Mouse (Mus musculus) limb, embryonic 14.5 days (tissue): ENCODE results near the gene Hist1h4i. TPM values are rescaled to one million over a fixed set of nuclear protein-coding genes. Genes with fewer than 3 reads are reported as not detected.

ENCODE experiments used
- ATAC-seq: fragments of 200-750 bp; cut with Nextera tagmentation; 2 replicates; pipeline ENCODE4 v1.8.0; 2017; ENCODE audit warnings: low read depth, moderate number of reproducible peaks, moderate TSS enrichment; ENCODE audit not compliant: low FRiP score
- DNase-seq: peaks from one replicate; pipeline ENCODE4 v3.0.0-alpha.2; 2015; ENCODE audit warnings: low spot score
- H3K27ac ChIP-seq: fragments of 300-500 bp; sonication (generic); replicated peaks from 2 replicates; pipeline ENCODE4 v1.5.1; 2014; ENCODE audit warnings: low read depth, mild to moderate bottlenecking, low read length, moderate library complexity, mixed read lengths
- H3K27me3 ChIP-seq: fragments of 300-500 bp; sonication (generic); 2 replicates; pipeline ENCODE4 v1.6.1; 2014; ENCODE audit warnings: low read length, mixed read lengths; ENCODE audit not compliant: control insufficient read depth, insufficient read depth
- H3K36me3 ChIP-seq: fragments of 300-500 bp; sonication (generic); 2 replicates; pipeline ENCODE4 v1.6.1; 2014; ENCODE audit warnings: mild to moderate bottlenecking, low read length, moderate library complexity, mixed read lengths; ENCODE audit not compliant: control insufficient read depth, insufficient read depth
- H3K4me1 ChIP-seq: fragments of 300-500 bp; sonication (generic); 2 replicates; pipeline ENCODE4 v1.6.1; 2014; ENCODE audit warnings: antibody characterized with exemption, low read length, mixed read lengths; ENCODE audit not compliant: control insufficient read depth, insufficient read depth
- H3K4me2 ChIP-seq: fragments of 300-500 bp; sonication (generic); replicated peaks from 2 replicates; pipeline ENCODE4 v1.6.1; 2014; ENCODE audit warnings: low read depth, mild to moderate bottlenecking, low read length, moderate library complexity; ENCODE audit not compliant: severe bottlenecking
- H3K4me3 ChIP-seq: fragments of 300-500 bp; sonication (generic); replicated peaks from 2 replicates; pipeline ENCODE4 v1.5.1; 2014; ENCODE audit warnings: low read length
- H3K9ac ChIP-seq: fragments of 300-500 bp; sonication (generic); 2 replicates; pipeline ENCODE4 v1.6.1; 2014; ENCODE audit warnings: mild to moderate bottlenecking, low read depth, low read length, moderate library complexity; ENCODE audit not compliant: severe bottlenecking
- H3K9me3 ChIP-seq: fragments of 300-500 bp; sonication (generic); 2 replicates; pipeline ENCODE4 v1.6.1; 2016; ENCODE audit warnings: low read length; ENCODE audit not compliant: control insufficient read depth
- POLR2A ChIP-seq: fragments of 200-500 bp; IDR thresholded peaks from 2 replicates; pipeline ENCODE4 v1.8.0; 2012; ENCODE audit warnings: inconsistent platforms, mild to moderate bottlenecking, moderate library complexity, borderline replicate concordance; ENCODE audit not compliant: insufficient read depth, insufficient read length; ENCODE audit errors: extremely low read depth
- WGBS: fragments of 180-500 bp; shearing (Covaris S2); extraction: QIAGEN DNeasy Blood & Tissue Kit; methylation state at CpG from one replicate; pipeline ENCODE4 v1.1.7; 2014; 5-methylcytosine and 5-hydroxymethylcytosine counted together
- polyA plus RNA-seq, 2 experiments: library from polyadenylated mRNA; depleted of rRNA in 1 of 2; stranded (reverse) in 1 of 2; unstranded in 1 of 2; fragments of >200 nt; fragmentation: Nextera tagmentation in 1 of 2; extraction: Ambion mirVana in 1 of 2; gene quantifications; 2 replicates each; pipeline versions ENCODE4 v1.2.1 to v1.2.3; 2012 to 2014

The Hist1h4i gene
- polyA plus RNA-seq, 2 experiments, result 14.7 to 31.0 TPM

GRCm38 (mm10) chr13:21996840-21997185 lies 44.3 kb downstream of the Hist1h4i start:
- Histone ChIP-seq H3K4me2 (peak overlapping the region; percentile 19), H3K27ac (no peak overlapping the region), H3K4me3 (peak overlapping the region; percentile 13; the same call in 1 of the 2 replicates), H3K27me3 (peaks cover 76% of the 10 kb centered on the region), H3K4me1 (peaks cover 4% of the 10 kb centered on the region; the same call in 1 of the 2 replicates), H3K9ac (no peak overlapping the region), H3K36me3 (no peaks in the 10 kb centered on the region), H3K9me3 (no peaks in the 10 kb centered on the region)
- 3% methylated on average over 13 of the region's 13 CpGs for WGBS
- DNase-seq (no peak), ATAC-seq (no peak)
- TF ChIP-seq POLR2A, result no peak

GRCm38 (mm10) chr13:21996101-21996839 lies 44.9 kb downstream of the Hist1h4i start:
- Histone ChIP-seq H3K27me3 (peaks cover 71% of the 10 kb centered on the region), H3K36me3 (no peaks in the 10 kb centered on the region)

GRCm38 (mm10) chr13:21995331-21995914 lies 45.7 kb downstream of the Hist1h4i start:
- peak overlapping the region; percentile 41 for H3K4me2 ChIP-seq
- H3K9me3 ChIP-seq, result no peaks in the 10 kb centered on the region
- no peaks in the 10 kb centered on the region for H3K36me3 ChIP-seq
- H3K4me1 ChIP-seq, result peaks cover 4% of the 10 kb centered on the region; the same call in 1 of the 2 replicates
- DNase-seq (peak; percentile 25), ATAC-seq (peak; percentile 41; the same call in 1 of the 2 replicates)
- no peak for TF ChIP-seq POLR2A
- peak overlapping the region; percentile 31 for H3K4me3 ChIP-seq
- H3K27ac ChIP-seq, result no peak overlapping the region
- H3K9ac ChIP-seq, result no peak overlapping the region
- peaks cover 63% of the 10 kb centered on the region for H3K27me3 ChIP-seq
- WGBS, result 1% methylated on average over 21 of the region's 21 CpGs

More at GRCm38 (mm10) chr13:21996101-21996839, 44.9 kb downstream of the Hist1h4i start:
- peak; percentile 31 for DNase-seq
- 4% methylated on average over 12 of the region's 12 CpGs for WGBS
- Histone ChIP-seq H3K27ac (no peak overlapping the region), H3K9ac (no peak overlapping the region), H3K4me1 (peaks cover 4% of the 10 kb centered on the region; the same call in 1 of the 2 replicates), H3K4me3 (peak overlapping the region; percentile 31), H3K4me2 (peak overlapping the region; percentile 19), H3K9me3 (no peaks in the 10 kb centered on the region)
- no peak for TF ChIP-seq POLR2A
- no peak for ATAC-seq

GRCm38 (mm10) chr13:21994896-21995295 lies 46.3 kb downstream of the Hist1h4i start:
- no peak for TF ChIP-seq POLR2A
- peak overlapping the region; percentile 41; the same call in 1 of the 2 replicates for H3K4me2 ChIP-seq
- no peak for ATAC-seq
- peaks cover 57% of the 10 kb centered on the region for H3K27me3 ChIP-seq
- H3K27ac ChIP-seq, result no peak overlapping the region
- peaks cover 4% of the 10 kb centered on the region; the same call in 1 of the 2 replicates for H3K4me1 ChIP-seq
- H3K36me3 ChIP-seq, result no peaks in the 10 kb centered on the region
- 7% methylated on average over 8 of the region's 8 CpGs for WGBS
- no peak for DNase-seq
- H3K4me3 ChIP-seq, result peak overlapping the region; percentile 31
- no peaks in the 10 kb centered on the region for H3K9me3 ChIP-seq
- no peak overlapping the region for H3K9ac ChIP-seq

- Histone ChIP-seq H3K9me3 (no peaks in the 10 kb centered on the region), H3K4me2 (no peak overlapping the region), H3K4me3 (no peak overlapping the region), H3K36me3 (no peaks in the 10 kb centered on the region), H3K4me1 (peaks cover 4% of the 10 kb centered on the region; the same call in 1 of the 2 replicates), H3K27me3 (peaks cover 51% of the 10 kb centered on the region), H3K9ac (no peak overlapping the region), H3K27ac (no peak overlapping the region)
- TF ChIP-seq POLR2A, result no peak
- ATAC-seq (no peak), DNase-seq (peak; percentile 45)
- WGBS, result 1% methylated on average over 22 of the region's 22 CpGs
These were observed 47.0 kb downstream of the Hist1h4i start for GRCm38 (mm10) chr13:21993957-21994738.
